Mouse (Mus musculus) CD8-positive naive resting alpha-beta T cell, adult 2 months (primary cell): ENCODE measurements around the gene Lrmda.

Experiments
- DNase-seq, 2 experiments: peaks; one replicate each; pipeline ENCODE4 v3.0.0; 2022; ENCODE audit warnings: low read depth in 2 of 2, low spot score in 2 of 2

Gene Lrmda

DNA sequence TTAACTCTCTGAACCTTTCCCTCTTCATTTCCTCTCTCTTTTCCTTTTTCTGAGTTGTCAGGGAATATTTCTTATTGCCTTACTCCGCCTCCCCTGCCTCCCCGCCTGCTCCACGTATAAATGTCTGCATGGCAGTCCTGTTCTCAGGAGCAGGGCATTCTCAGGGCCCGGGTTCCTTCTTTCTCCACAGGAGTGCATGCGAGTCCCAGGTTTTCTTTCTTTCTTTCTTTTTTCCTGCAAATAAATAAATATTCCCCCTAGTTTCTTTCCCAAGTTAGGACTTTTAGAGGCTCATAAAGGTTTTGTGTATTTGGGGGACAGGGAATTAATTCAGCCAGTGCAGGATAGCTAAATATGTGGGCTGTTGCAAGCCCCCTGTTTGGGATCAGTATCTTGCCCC lies 27.7 kb upstream of the Lrmda start:
- DNase-seq, result no peak

GRCm38 (mm10) chr14:21992321-21992885 lies 27.1 kb upstream of the Lrmda start:
- DNase-seq, result no peak

- DNase-seq, result no peak
Measured at GRCm38 (mm10) chr14:21993251-21994060, 26.1 kb upstream of the Lrmda start.

DNA sequence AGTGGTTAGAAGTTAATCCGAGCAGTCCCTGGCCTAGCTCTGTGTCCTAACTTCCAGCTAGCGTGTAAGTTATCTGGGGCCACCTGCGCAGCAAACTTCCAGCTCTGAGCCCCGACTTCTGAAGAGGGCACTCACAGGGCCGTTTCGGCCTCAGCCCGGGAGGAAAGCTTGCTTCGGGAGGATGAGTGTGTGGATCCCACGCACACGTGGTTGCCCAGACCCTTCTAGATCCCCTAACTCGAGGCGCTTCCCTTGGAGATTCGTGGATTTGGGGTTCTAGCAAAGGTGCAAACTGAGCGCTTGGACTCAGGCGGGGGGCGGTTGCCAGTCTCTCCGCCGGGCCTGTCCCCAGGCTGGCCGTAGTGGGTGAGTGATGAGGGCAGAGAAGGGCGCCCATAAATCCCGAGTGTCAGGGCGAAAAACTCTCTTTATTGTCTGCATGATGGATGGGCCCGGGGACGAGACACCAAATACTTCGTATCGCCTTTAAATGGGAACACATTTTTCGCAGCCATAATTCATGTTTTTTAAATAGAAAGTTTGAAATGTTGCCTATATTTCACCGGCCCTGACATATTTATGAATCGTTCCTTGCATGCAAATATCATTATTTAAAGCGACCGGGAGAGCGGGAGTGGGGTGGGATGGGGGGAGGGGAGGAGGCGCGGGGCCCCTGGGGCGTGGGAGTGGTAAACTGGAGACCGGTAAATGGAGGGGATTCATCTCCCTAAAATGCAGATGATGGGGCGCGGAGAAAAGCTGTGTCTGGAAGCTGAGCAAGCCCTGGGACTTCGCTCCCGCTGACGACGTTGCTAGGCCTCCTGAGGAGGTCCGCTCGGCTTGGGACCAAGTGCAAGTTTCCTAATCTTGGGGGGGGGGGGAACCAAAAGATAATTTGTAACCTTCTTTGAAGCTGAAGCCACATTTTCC lies 25.2 kb upstream of the Lrmda start:
- no peak for DNase-seq

DNA sequence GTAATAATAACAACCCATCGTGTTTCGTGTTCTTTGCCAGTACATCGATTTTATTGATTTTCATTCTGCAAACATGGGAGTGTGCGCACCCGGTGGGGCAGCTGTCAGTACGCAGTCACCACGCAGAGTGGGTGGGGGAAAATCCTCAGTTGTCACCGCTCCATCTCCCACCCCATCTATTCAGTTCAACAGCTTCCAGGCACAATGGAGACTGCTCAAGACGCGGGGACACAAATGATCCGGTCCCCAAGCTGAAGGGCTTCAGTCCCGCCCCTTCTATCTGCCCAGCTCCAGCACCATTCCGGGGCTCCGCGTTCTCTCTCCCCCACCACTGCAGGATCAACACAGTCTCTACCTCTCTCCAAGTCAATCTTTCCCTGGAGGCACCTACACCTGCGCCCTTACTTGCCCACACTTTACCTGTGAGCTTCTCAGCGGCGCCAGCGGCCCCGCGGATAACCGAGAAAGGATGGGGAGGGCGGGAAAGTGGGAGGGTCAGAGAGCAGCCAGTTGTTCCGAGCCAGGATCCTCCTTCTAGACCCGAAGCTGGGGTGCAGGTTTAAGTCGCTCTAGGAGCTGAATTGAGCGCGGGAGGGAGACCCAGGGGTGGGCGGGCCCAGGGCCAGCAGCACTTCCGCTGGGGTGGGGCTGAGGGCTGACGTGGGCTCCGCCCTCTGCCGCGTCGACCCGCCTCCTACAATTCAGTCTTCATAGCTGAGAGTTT lies 24.3 kb upstream of the Lrmda start:
- peak in 1 of 2 experiments; percentile 48 for DNase-seq

DNA sequence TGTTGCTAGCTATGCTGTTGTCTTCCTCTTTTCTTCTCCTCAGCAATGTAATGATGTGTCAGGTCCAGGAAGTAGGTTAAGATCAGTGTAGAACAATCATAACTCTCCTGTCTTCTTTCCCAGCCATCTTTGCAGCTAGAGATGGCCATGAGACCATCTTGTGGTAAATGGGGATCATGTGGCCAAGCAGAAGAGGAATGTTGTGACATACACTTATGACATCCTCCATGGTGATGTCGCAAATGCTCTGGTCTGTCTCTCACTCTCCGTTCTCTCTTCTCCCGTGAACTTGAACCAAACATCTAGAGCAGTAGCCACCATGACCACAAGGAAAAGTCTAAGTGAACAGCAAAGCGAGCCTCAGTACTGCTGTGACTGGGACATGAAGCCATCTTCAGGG lies 19.9 kb upstream of the Lrmda start:
- DNase-seq, result no peak

DNA sequence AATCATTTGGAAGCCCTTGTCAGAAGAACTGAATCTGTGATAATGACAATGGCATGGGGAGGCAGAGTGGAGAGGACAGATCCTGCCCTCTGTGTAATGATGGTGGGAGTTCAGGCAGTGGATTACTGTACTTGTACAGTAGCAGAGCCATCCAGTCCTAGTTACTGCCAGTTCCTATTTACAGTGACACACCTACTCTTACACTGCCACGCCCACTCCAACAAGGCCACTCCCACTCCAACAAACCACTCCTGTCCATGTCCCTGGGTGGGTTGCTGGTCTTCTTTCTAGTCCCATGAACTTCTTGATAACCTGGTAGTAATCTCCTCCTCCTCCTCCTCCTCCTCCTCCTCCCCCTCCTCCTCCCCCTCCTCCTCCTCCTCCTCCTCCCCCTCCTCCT lies 16.3 kb upstream of the Lrmda start:
- no peak for DNase-seq

GRCm38 (mm10) chr14:22003631-22004030 lies 15.9 kb upstream of the Lrmda start:
- no peak for DNase-seq

DNA sequence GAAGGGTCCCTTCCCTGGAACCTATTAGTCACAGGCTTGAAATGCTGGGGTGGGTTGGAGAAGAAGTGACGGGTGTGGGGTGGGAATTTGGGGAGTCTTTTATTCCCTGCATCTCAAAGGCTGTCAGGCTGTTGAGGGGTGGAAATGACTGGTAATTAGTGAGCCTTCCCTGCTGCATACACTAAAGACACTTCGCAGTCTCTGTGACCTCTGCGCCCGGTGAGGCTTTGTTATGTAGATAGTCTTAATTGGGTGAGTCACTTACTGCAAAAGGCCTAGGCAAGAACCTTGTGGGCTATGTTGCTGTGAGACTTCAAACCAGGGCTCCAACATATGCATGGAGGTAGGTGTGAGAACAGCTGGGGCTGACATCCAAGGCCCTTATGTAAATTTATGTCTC lies 14.6 kb upstream of the Lrmda start:
- no peak for DNase-seq

DNA sequence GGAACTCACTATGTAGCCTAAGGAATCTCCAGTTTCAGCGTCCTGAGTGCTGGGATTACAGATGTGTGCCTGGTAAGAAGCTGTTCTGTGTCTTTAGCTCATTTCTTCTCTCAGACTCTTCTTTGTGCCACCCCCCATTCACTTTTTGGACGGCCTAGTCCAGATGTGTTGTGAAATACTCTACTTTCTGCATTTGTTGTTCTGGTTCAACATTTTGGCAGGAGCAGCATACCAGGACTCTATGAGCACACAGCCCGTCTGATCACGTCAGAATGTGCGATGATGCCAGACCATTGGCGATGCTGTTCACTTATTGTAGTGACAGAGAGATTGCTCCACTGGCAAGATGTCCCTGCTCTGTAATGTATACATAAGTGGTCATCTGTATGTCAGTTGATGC lies 12.5 kb upstream of the Lrmda start:
- DNase-seq, result no peak

- DNase-seq, result no peak
Measured at GRCm38 (mm10) chr14:22014315-22014714, 5.2 kb upstream of the Lrmda start.

DNA sequence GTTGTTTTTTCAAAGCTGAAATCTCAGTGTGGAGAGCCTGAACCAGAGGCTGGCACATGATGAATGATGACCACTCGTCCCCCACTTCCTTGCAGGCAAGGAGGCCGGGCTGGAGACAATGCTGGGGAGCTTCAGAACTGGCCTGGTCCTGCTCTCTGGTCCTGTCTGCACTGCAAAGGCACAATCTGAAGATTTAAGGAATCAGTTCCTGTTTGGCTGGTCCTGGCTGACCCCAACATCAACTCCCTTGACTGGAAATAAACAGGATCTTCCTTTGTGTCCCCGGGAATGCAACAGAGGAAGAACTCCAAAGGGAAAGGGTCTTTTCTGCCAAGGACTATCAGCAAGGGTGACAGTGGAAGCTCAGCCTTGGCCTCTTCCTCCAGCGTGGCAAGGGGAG lies 4.7 kb upstream of the Lrmda start:
- no peak for DNase-seq

DNA sequence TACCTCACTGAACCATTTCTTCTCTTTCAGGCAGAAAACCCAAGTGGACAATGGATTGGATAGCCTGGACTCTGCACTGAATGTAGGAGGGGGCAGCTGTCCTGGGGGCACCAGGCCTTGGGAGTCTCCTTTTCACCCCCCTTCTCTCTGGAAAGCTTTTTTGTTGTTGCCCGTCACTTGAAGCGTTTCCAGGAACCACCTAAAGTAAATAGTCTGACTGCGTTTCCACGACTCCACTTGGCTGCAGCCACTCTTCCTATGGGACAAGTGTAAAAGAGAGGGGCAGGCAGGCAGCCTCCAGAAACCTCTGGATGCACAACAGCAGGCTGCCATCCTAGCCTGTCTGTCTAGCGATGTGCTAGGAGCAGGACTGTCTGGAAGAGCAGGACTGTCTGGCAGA lies 2.5 kb upstream of the Lrmda start:
- DNase-seq, result no peak

GRCm38 (mm10) chr14:22019949-22020845 lies 685 bp downstream of the Lrmda start:
- no peak for DNase-seq

DNA sequence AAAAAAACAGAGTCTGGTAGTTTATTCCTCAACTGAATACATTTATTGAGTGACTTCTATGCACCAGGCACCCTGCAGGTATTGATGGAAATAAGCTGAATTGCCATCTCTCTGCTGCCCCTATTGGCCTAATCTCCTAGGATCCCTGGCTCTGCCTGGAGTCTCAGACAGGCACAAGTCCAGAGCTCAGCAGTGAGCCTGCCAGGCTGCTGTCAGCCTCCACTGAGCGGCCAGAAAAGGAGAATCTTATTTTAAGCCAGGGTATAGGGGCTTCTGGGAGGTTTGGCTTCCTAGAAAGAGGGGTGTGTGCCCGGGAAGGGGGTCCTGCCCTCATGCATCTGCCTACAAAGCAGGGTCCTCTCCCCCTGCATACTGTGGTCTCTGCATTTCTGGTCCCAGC lies 1.4 kb downstream of the Lrmda start:
- DNase-seq, result no peak

GRCm38 (mm10) chr14:22023533-22023932 lies 4.0 kb downstream of the Lrmda start:
- no peak for DNase-seq

- no peak for DNase-seq
Measured at GRCm38 (mm10) chr14:22035900-22036299, 16.4 kb downstream of the Lrmda start.

GRCm38 (mm10) chr14:22036338-22036737 lies 16.8 kb downstream of the Lrmda start:
- DNase-seq, result no peak

DNA sequence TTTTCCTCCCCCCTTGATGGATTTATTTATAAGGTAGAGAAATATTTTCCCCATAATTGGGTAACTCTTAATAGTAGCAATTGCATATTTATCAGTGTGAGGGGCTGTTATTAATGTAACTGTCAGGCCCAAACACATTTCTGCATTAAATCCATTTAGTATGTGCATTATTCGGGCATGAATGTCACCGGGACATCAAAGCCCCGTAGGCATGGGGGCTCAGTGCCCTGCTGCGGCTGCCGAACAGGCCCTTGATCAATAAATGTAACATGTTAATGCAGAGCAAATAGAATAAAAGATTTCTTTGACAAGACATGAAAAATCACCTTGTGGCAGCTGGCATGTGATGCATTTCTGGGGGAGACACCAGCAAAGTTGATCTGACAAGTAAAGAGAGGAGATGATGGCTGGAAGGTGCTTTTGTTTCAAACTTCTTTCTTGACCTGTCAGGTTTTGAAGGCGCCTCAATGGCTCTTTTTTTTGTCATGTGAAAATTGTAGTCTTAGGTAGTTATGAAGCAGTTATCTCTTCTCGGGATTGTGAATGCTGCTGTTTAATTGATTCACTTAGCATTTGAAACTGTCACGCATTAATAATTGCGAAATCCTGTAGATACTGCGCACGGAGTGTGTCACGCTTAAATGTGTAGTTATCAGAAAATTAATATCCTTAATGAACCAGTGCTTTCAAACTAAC lies 17.4 kb downstream of the Lrmda start:
- DNase-seq, result no peak
